Mouse (Mus musculus) bone marrow, adult 2 months (tissue): ENCODE data around the gene Ubp1.

ENCODE experiments used
- CTCF ChIP-seq: fragments of 200-500 bp; IDR thresholded peaks from 2 replicates; pipeline ENCODE4 v1.5.1; 2011; ENCODE audit warnings: low read length, control low read depth; ENCODE audit not compliant: control insufficient read depth, insufficient read depth
- POLR2A ChIP-seq: fragments of 200-500 bp; IDR thresholded peaks from 2 replicates; pipeline ENCODE4 v1.6.1; 2011; ENCODE audit warnings: low read depth, mild to moderate bottlenecking, control low read depth, low read length, borderline replicate concordance; ENCODE audit not compliant: control insufficient read depth

DNA sequence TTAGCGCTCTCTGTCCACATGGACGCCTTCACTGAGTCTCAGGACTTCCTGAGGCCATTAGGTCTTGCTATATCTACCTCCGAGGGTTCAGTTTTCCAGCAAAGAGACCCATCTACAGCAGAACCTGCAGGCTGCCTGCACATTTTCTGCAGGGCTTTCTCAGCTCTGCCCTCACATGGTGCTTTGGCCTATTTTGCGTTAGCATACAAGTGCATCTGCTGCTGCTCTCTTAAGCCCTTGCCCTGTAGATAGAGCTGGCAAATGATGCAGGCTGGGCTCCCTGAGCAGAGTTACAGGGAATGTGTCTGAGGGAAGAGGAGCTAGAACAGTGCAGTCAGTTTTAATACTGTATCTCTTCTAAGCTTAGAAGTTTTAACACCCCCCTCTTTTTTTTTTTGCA, 44.2 kb downstream of the Ubp1 start:
- no peak for TF ChIP-seq CTCF
- TF ChIP-seq POLR2A: no peak
